Comparison of ENCODE assay signal across 8 mouse cellular contexts in the genomic region with DNA sequence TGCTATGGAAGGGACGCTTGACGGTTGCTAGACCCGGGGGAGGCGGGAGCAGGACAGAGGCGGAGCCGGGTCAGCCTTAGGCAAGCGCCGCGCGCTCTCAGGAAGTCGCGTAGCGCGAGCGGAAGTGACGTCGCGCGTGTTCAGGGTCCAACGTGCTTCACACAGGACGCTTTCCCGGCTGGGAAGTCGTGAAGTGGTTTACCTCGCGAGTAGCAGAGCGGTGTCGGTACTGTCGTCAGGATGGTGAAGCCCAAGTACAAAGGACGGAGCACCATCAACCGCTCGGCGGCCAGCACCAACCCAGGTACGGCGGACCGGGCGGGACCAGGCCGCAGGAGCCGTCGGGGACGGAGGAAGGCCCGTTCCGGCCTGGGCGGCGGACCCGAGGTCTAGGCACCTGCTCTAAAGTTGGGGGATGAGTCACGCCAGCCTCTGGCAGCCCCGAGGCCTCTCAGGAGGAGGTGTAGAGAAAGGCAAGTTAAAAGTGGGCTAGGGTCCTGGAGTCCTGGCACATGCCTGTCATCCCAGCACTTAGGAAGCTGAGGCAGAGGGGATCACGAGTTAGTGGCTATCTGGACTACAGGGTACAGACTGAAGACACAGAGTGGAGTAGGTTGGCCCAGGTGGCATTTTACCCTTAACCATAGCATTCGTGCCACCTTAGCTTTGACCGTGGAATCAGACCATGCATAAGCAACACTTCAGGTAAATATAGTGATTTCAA. TPM values are rescaled to one million over a fixed set of nuclear protein-coding genes. Genes with fewer than 3 reads are reported as not detected.
DNase-seq lines count a peak whose midpoint lies in the region; ATAC-seq and TF ChIP-seq lines count a peak whose summit lies in the region.

No protein-coding gene starts in this region.

- H3K4me2 ChIP-seq in embryonic facial prominence, embryonic 13.5 days: peak overlapping the region; percentile 72
- H3K4me2 ChIP-seq in limb, embryonic 13.5 days (replicated peaks): peak overlapping the region; percentile 96
- peak overlapping the region; percentile 71 for H3K4me2 ChIP-seq in midbrain, embryonic 16.5 days (ENCODE audit: low read length)

- H3K36me3 ChIP-seq in embryonic facial prominence, embryonic 13.5 days: peaks cover 6% of the 10 kb centered on the region
- no peaks in the 10 kb centered on the region for H3K36me3 ChIP-seq in heart, adult 2 months (ENCODE audit: control insufficient read depth, insufficient read depth, low read length)
- H3K36me3 ChIP-seq in limb, embryonic 13.5 days: peaks cover 14% of the 10 kb centered on the region
- H3K36me3 ChIP-seq in midbrain, embryonic 16.5 days (ENCODE audit: control insufficient read depth, insufficient read depth, low read length): peaks cover 4% of the 10 kb centered on the region; the same call in 1 of the 2 replicates

- H3K79me2 ChIP-seq in heart, adult 2 months (replicated peaks; ENCODE audit: control insufficient read depth, insufficient read depth, low read length): 0 out of 2 replicates have a peak, but pooled peaks cover 3% of the 10 kb centered on the region

- under 1% methylated on average over 50 of the region's 50 CpGs for WGBS in embryonic facial prominence, embryonic 13.5 days
- under 1% methylated on average over 50 of the region's 50 CpGs for WGBS in heart, adult 2 months
- under 1% methylated on average over 50 of the region's 50 CpGs for WGBS in limb, embryonic 13.5 days
- under 1% methylated on average over 50 of the region's 50 CpGs for WGBS in midbrain, embryonic 16.5 days

- TF ChIP-seq CTCF in heart, adult 2 months (IDR thresholded peaks at IDR 0.05): no peak

- ATAC-seq in embryonic facial prominence, embryonic 13.5 days (ENCODE audit: insufficient number of reproducible peaks, insufficient read depth, low FRiP score, low TSS enrichment, low read depth): peak; percentile 89
- peak; percentile 97 for ATAC-seq in limb, embryonic 13.5 days (ENCODE audit: low FRiP score, low read depth)
- peak; percentile 97 for ATAC-seq in midbrain, embryonic 16.5 days

- peaks cover 20% of the 10 kb centered on the region for H3K27me3 ChIP-seq in embryonic facial prominence, embryonic 13.5 days
- no peaks in the 10 kb centered on the region for H3K27me3 ChIP-seq in heart, adult 2 months (ENCODE audit: control insufficient read depth, insufficient read depth, low read length)
- peaks cover 30% of the 10 kb centered on the region for H3K27me3 ChIP-seq in limb, embryonic 13.5 days
- no peaks in the 10 kb centered on the region for H3K27me3 ChIP-seq in midbrain, embryonic 16.5 days (ENCODE audit: control insufficient read depth, insufficient read depth, low read depth, low read length)

- peak; percentile 84 for TF ChIP-seq POLR2A in heart, adult 2 months (IDR thresholded peaks at IDR 0.05; ENCODE audit: insufficient read depth, low read depth, low read length)

- H3K4me3 ChIP-seq in embryonic facial prominence, embryonic 13.5 days: peak overlapping the region; percentile 95
- peak overlapping the region; percentile 97 for H3K4me3 ChIP-seq in heart, adult 2 months
- H3K4me3 ChIP-seq in limb, embryonic 13.5 days: peak overlapping the region; percentile 98
- H3K4me3 ChIP-seq in midbrain, embryonic 16.5 days (ENCODE audit: low read depth, low read length): peak overlapping the region; percentile 91

- peak; percentile 93 for DNase-seq in 3134 (ENCODE audit: extremely low read depth, insufficient read length, low spot score)
- peak; percentile 98 for DNase-seq in adrenal gland, postnatal 36 days
- peak; percentile 94 for DNase-seq in heart, adult 2 months
- peak; percentile 93 to 96 for DNase-seq in kidney, adult 8-10 months
- peak; percentile 81 to 93 for DNase-seq in spleen, postnatal 10 days (ENCODE audit: low spot score in 2 of 2)

- no peaks in the 10 kb centered on the region for H3K9me3 ChIP-seq in embryonic facial prominence, embryonic 13.5 days
- H3K9me3 ChIP-seq in limb, embryonic 13.5 days: no peaks in the 10 kb centered on the region
- H3K9me3 ChIP-seq in midbrain, embryonic 16.5 days (replicated peaks; ENCODE audit: control insufficient read depth, low read length, poor library complexity, severe bottlenecking): no peaks in the 10 kb centered on the region

- peaks cover 32% of the 10 kb centered on the region for H3K4me1 ChIP-seq in embryonic facial prominence, embryonic 13.5 days
- no peaks in the 10 kb centered on the region for H3K4me1 ChIP-seq in heart, adult 2 months (ENCODE audit: control insufficient read depth, insufficient read depth, low read length)
- H3K4me1 ChIP-seq in limb, embryonic 13.5 days: peaks cover 12% of the 10 kb centered on the region
- H3K4me1 ChIP-seq in midbrain, embryonic 16.5 days (ENCODE audit: control insufficient read depth, insufficient read depth, low read length): peaks cover 18% of the 10 kb centered on the region

- intact Hi-C loops in heart, adult 2 months (cut with DNase I): loop anchor here (2.0 kb wide), 1 partner anchor 37 kb away; a partner anchor contains a TSS

- TF ChIP-seq EP300 in heart, adult 2 months (IDR thresholded peaks at IDR 0.05; ENCODE audit: insufficient read depth, low read depth, low read length): peak; percentile 46; the same call in 1 of the 2 replicates

- peak overlapping the region; percentile 64; the same call in 1 of the 2 replicates for H3K27ac ChIP-seq in embryonic facial prominence, embryonic 13.5 days
- peak overlapping the region; percentile 78 for H3K27ac ChIP-seq in heart, adult 2 months
- H3K27ac ChIP-seq in limb, embryonic 13.5 days: no peak overlapping the region
- peak overlapping the region; percentile 31 for H3K27ac ChIP-seq in midbrain, embryonic 16.5 days (ENCODE audit: low read length)

- peak overlapping the region; percentile 93 for H3K9ac ChIP-seq in embryonic facial prominence, embryonic 13.5 days
- H3K9ac ChIP-seq in heart, adult 2 months (ENCODE audit: low read depth, low read length): peak overlapping the region; percentile 83
- peak overlapping the region; percentile 93 for H3K9ac ChIP-seq in limb, embryonic 13.5 days
- peak overlapping the region; percentile 85 for H3K9ac ChIP-seq in midbrain, embryonic 16.5 days (ENCODE audit: low read depth, low read length)

RNA-seq across cellular contexts. Expression of a gene that starts 13.7 kb away (rescaled TPM):
- 10 to 100 TPM; 44.9 to 63.1 TPM for total RNA-seq in adrenal gland, postnatal 36 days (2021)
- polyA plus RNA-seq in embryonic facial prominence, embryonic 13.5 days (2015; fragmentation: Nextera tagmentation; extraction: Ambion mirVana): 111 and 112 TPM in 2 replicates
- total RNA-seq in heart, adult 2 months (2021): 10 to 100 TPM; 27.7 to 28.7 TPM
- polyA plus RNA-seq in heart, adult 2 months (2012; rRNA removed): 12.2 and 18.6 TPM in 2 replicates
- polyA plus RNA-seq in limb, embryonic 13.5 days (2015; fragmentation: Nextera tagmentation; extraction: Ambion mirVana): 90.3 and 91.7 TPM in 2 replicates
- 95.9 and 104 TPM in 2 replicates for polyA plus RNA-seq in midbrain, embryonic 16.5 days (2015; fragmentation: Nextera tagmentation; extraction: Ambion mirVana)

RNA-seq across cellular contexts. Expression of a gene that starts 35.5 kb away (rescaled TPM):
- not detected for total RNA-seq in adrenal gland, postnatal 36 days (2021)
- 0.12 TPM in 1 of 2 replicates, not detected in the other for polyA plus RNA-seq in embryonic facial prominence, embryonic 13.5 days (2015; fragmentation: Nextera tagmentation; extraction: Ambion mirVana)
- total RNA-seq in heart, adult 2 months (2021): not detected
- 1.4 TPM in 1 of 2 replicates, not detected in the other for polyA plus RNA-seq in heart, adult 2 months (2012; rRNA removed)
- not detected in 2 replicates for polyA plus RNA-seq in limb, embryonic 13.5 days (2015; fragmentation: Nextera tagmentation; extraction: Ambion mirVana)
- polyA plus RNA-seq in midbrain, embryonic 16.5 days (2015; fragmentation: Nextera tagmentation; extraction: Ambion mirVana): 1.2 and 1.7 TPM in 2 replicates

RNA-seq across cellular contexts. Expression of a gene that starts 36.4 kb away (rescaled TPM):
- 10 to 100 TPM; 18.3 to 20.0 TPM for total RNA-seq in adrenal gland, postnatal 36 days (2021)
- 31.9 and 32.9 TPM in 2 replicates for polyA plus RNA-seq in embryonic facial prominence, embryonic 13.5 days (2015; fragmentation: Nextera tagmentation; extraction: Ambion mirVana)
- total RNA-seq in heart, adult 2 months (2021): 1 to 10 TPM; 7.4 to 7.5 TPM
- polyA plus RNA-seq in heart, adult 2 months (2012; rRNA removed): 4.4 and 8.2 TPM in 2 replicates
- 32.6 and 33.0 TPM in 2 replicates for polyA plus RNA-seq in limb, embryonic 13.5 days (2015; fragmentation: Nextera tagmentation; extraction: Ambion mirVana)
- 23.2 and 24.8 TPM in 2 replicates for polyA plus RNA-seq in midbrain, embryonic 16.5 days (2015; fragmentation: Nextera tagmentation; extraction: Ambion mirVana)

RNA-seq across cellular contexts. Expression of a gene that starts 43.8 kb away (rescaled TPM):
- 1 to 10 TPM; 4.0 to 4.6 TPM for total RNA-seq in adrenal gland, postnatal 36 days (2021)
- polyA plus RNA-seq in embryonic facial prominence, embryonic 13.5 days (2015; fragmentation: Nextera tagmentation; extraction: Ambion mirVana): 18.8 and 21.2 TPM in 2 replicates
- total RNA-seq in heart, adult 2 months (2021): 1 to 10 TPM; 2.7 to 4.4 TPM
- 3.9 and 4.0 TPM in 2 replicates for polyA plus RNA-seq in heart, adult 2 months (2012; rRNA removed)
- 2.5 and 3.1 TPM in 2 replicates for polyA plus RNA-seq in limb, embryonic 13.5 days (2015; fragmentation: Nextera tagmentation; extraction: Ambion mirVana)
- 1.7 and 2.2 TPM in 2 replicates for polyA plus RNA-seq in midbrain, embryonic 16.5 days (2015; fragmentation: Nextera tagmentation; extraction: Ambion mirVana)

RNA-seq across cellular contexts. Expression of a gene that starts 54.9 kb away (rescaled TPM):
- total RNA-seq in adrenal gland, postnatal 36 days (2021): 10 to 100 TPM; 30.3 to 36.2 TPM
- polyA plus RNA-seq in embryonic facial prominence, embryonic 13.5 days (2015; fragmentation: Nextera tagmentation; extraction: Ambion mirVana): 71.2 and 79.9 TPM in 2 replicates
- total RNA-seq in heart, adult 2 months (2021): 10 to 100 TPM; 21.2 to 21.6 TPM
- 15.7 and 17.6 TPM in 2 replicates for polyA plus RNA-seq in heart, adult 2 months (2012; rRNA removed)
- polyA plus RNA-seq in limb, embryonic 13.5 days (2015; fragmentation: Nextera tagmentation; extraction: Ambion mirVana): 67.8 and 69.8 TPM in 2 replicates
- polyA plus RNA-seq in midbrain, embryonic 16.5 days (2015; fragmentation: Nextera tagmentation; extraction: Ambion mirVana): 181 and 186 TPM in 2 replicates
